Mouse (Mus musculus) cortical plate, adult 2 months (tissue): Measurements from ENCODE around the gene Mks1.

Source experiments
- CTCF ChIP-seq: fragments of 200-500 bp; IDR thresholded peaks from 2 replicates; pipeline ENCODE4 v1.5.1; 2011; ENCODE audit warnings: mild to moderate bottlenecking, control low read depth, low read length; ENCODE audit not compliant: insufficient read depth; ENCODE audit errors: extremely low read depth
- POLR2A ChIP-seq: fragments of 200-500 bp; IDR thresholded peaks from 2 replicates; pipeline ENCODE4 v1.6.1; 2011; ENCODE audit warnings: mild to moderate bottlenecking, low read length, control low read depth; ENCODE audit not compliant: insufficient read depth; ENCODE audit errors: extremely low read depth

- no peak for TF ChIP-seq POLR2A
- no peak for TF ChIP-seq CTCF
These were observed 6.3 kb downstream of the Mks1 start for GRCm38 (mm10) chr11:87859273-87859672.
